Mouse (Mus musculus) Patski (cell line): ENCODE data around the gene Fbxo28. TPM values are rescaled to one million over a fixed set of nuclear protein-coding genes. Genes with fewer than 3 reads are reported as not detected.
A peak's percentile ranks its signal among the peaks of the same experiment; 100 is the strongest.

ENCODE experiments used
- ATAC-seq: fragments of 100-300 bp; one replicate; pipeline ENCODE4 v1.8.0; 2021
- CTCF ChIA-PET: fragments of 350-600 bp; sonication (Branson Sonifier 250); formaldehyde crosslinking; loops from one replicate; lab custom pipeline; 2022; ENCODE audit warnings: inconsistent platforms; lab: Charles Lee
- POLR2A ChIA-PET: fragments of 350-600 bp; sonication (Branson Sonifier 250); formaldehyde crosslinking; loops from one replicate; lab custom pipeline; 2022; ENCODE audit warnings: antibody characterized with exemption, inconsistent platforms; lab: Charles Lee
- DNase-seq: peaks from one replicate; pipeline ENCODE4 v3.0.0-alpha.2; 2011; ENCODE audit warnings: low read depth, low spot score
- H3K27me3 ChIP-seq: fragments of 371-371 bp; one replicate; pipeline ENCODE4 v1.5.1; 2021
- CTCF ChIP-seq: fragments of 100-300 bp; IDR thresholded peaks from one replicate; pipeline ENCODE4 v1.5.1; 2021
- in situ Hi-C: fragments of 300-500 bp; cut with MboI; formaldehyde crosslinking; loops from 3 replicates; pipeline ENCODE4 v1.11.1; 2018; ENCODE audit warnings: low pct_unique_long_range_greater_than_20kb, mixed read lengths
- polyA plus RNA-seq: library from polyadenylated mRNA; unstranded; gene quantifications from one replicate; pipeline ENCODE4 v1.2.3, GENCODE M21; 2021

Fbxo28 gene
- polyA plus RNA-seq: 34.7 TPM

- POLR2A ChIA-PET: interaction anchor here (0.6 kb wide), 1 partner anchor 67 kb away, joined by 3 read pairs; no protein-coding TSS in a partner anchor
Measured at GRCm38 (mm10) chr1:182340821-182341781, at the start of gene Fbxo28. Fbxo28 (minus strand) TSS chr1:182341629.

DNA sequence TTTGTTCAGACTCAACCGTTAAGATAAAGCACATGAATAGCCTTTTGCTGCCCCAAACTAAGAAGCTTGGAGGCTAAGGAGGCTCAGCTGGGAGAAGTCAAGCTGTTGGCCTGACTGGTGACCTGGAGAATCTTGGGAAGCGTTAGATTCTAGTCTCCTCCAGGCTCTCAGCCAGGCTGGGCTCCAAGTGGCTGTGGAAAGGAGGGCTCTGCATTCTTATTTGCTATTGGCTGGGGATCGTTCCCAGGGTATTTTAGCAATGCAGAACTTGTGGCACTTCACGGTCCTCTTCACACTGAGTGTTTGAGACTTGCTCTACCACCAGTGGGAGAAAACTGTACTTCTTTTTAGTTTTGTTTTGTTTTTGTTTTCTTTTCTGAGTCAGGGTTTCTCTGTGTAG, 47.3 kb upstream of the Fbxo28 start:
- CTCF ChIA-PET: no interaction called here
- TF ChIP-seq CTCF: no peak
- POLR2A ChIA-PET: interaction anchor here (0.6 kb wide), 1 partner anchor 498 kb away, joined by 3 read pairs; no protein-coding TSS in a partner anchor
- DNase-seq (no peak), ATAC-seq (no peak)
- H3K27me3 ChIP-seq: no peaks in the 10 kb centered on the region
- in situ Hi-C loops: no loop called here

More at GRCm38 (mm10) chr1:182340821-182341781, at the start of gene Fbxo28:
- H3K27me3 ChIP-seq: no peaks in the 10 kb centered on the region
- no peak for DNase-seq
- peak; percentile 77 for ATAC-seq
- CTCF ChIA-PET: interaction anchor here (0.9 to 1.6 kb wide), 2 partner anchors 29 to 191 kb away, joined by 3 to 5 read pairs; no protein-coding TSS in a partner anchor
- TF ChIP-seq CTCF: no peak
- in situ Hi-C loops: loop anchor here (25.0 kb wide), 1 partner anchor 454 kb away; no protein-coding TSS in a partner anchor

- ATAC-seq: no peak
- in situ Hi-C loops: no loop called here
- H3K27me3 ChIP-seq: no peaks in the 10 kb centered on the region
- no peak for DNase-seq
- no peak for TF ChIP-seq CTCF
- ChIA-PET POLR2A (no interaction called here), CTCF (no interaction called here)
Measured at GRCm38 (mm10) chr1:182386449-182386848, 45.0 kb upstream of the Fbxo28 start.

- DNase-seq (no peak), ATAC-seq (no peak)
- TF ChIP-seq CTCF: no peak
- ChIA-PET POLR2A (interaction anchor here (0.9 kb wide), 1 partner anchor 15 kb away, joined by 3 read pairs; no protein-coding TSS in a partner anchor), CTCF (interaction anchor here (2.2 kb wide), 1 partner anchor 15 kb away, joined by 7 read pairs; no protein-coding TSS in a partner anchor)
- in situ Hi-C loops: no loop called here
- H3K27me3 ChIP-seq: no peaks in the 10 kb centered on the region
Measured at GRCm38 (mm10) chr1:182383096-182383495, 41.7 kb upstream of the Fbxo28 start.

GRCm38 (mm10) chr1:182381327-182381726, 39.9 kb upstream of the Fbxo28 start:
- TF ChIP-seq CTCF: peak; percentile 35
- no peaks in the 10 kb centered on the region for H3K27me3 ChIP-seq
- in situ Hi-C loops: no loop called here
- POLR2A ChIA-PET: interaction anchor here (1.1 kb wide), 1 partner anchor 20 kb away, joined by 3 read pairs; no protein-coding TSS in a partner anchor
- DNase-seq (no peak), ATAC-seq (no peak)
- CTCF ChIA-PET: no interaction called here

- in situ Hi-C loops: no loop called here
- ATAC-seq (no peak), DNase-seq (no peak)
- no peak for TF ChIP-seq CTCF
- CTCF ChIA-PET: interaction anchor here (0.8 to 0.9 kb wide), 2 partner anchors 40 to 84 kb away, joined by 3 read pairs; no protein-coding TSS in a partner anchor
- no peaks in the 10 kb centered on the region for H3K27me3 ChIP-seq
- POLR2A ChIA-PET: interaction anchor here (1.1 kb wide), 1 partner anchor 20 kb away, joined by 3 read pairs; no protein-coding TSS in a partner anchor
Measured at GRCm38 (mm10) chr1:182380683-182381082, 39.3 kb upstream of the Fbxo28 start.

DNA sequence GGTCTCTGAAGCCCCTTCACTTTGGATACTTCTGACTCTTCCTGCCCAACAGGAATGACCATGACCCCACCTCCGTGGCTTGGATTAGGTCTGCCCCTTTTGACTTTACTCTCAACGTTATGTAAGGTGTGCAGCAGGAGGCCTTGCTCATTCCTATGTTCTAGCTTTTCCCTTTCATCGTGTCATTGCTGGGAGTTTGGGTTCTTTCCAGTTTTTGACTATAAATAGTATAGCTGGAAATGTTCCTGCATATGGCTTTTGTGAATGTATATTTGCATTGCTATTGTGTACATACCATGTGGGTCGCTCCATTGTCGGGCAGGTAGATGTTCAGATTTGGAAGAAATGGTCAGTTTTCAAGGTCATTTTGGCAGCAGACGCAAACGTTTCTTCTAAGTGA, 37.4 kb upstream of the Fbxo28 start:
- ChIA-PET CTCF (interaction anchor here (1.0 kb wide), 1 partner anchor 50 kb away, joined by 3 read pairs; no protein-coding TSS in a partner anchor), POLR2A (interaction anchor here (0.5 to 0.6 kb wide), 2 partner anchors 21 to 1333 kb away, joined by 3 read pairs; no protein-coding TSS in a partner anchor)
- TF ChIP-seq CTCF: no peak
- DNase-seq (no peak), ATAC-seq (no peak)
- in situ Hi-C loops: no loop called here
- H3K27me3 ChIP-seq: no peaks in the 10 kb centered on the region

DNA sequence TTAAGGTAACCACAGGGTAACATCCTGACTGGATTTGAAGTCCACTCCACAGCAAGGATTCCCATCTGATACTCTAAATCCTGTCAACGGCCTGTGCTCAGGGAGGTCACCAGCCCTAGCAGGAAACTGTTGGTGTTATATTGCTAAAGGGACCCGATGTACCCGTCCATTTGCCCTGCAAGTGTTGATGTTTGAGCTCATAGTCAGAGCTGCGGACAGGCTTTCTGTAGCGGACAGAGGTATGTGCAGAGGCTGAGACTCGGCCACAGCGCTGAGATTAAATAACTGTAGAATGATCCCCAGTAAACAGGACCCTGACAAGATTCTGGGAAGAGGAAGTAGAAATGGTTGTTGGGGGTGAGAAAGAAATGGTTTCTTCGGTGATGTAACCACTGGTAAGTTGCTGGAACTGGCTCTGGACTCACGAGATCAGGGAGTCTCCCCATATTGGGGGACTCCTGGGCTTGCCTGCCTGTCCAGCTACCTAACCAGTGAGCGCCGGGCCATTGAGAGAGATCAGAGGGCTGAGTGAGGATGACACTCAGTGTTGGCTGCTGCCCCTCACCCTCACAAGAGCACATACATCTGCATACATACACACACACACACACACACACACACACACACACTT, 36.9 kb upstream of the Fbxo28 start:
- no peak for ATAC-seq
- ChIA-PET POLR2A (no interaction called here), CTCF (interaction anchor here (1.0 kb wide), 1 partner anchor 50 kb away, joined by 3 read pairs; no protein-coding TSS in a partner anchor)
- no peaks in the 10 kb centered on the region for H3K27me3 ChIP-seq
- in situ Hi-C loops: no loop called here
- no peak for TF ChIP-seq CTCF
- no peak for DNase-seq

GRCm38 (mm10) chr1:182377519-182377918, 36.1 kb upstream of the Fbxo28 start:
- H3K27me3 ChIP-seq: no peaks in the 10 kb centered on the region
- ChIA-PET POLR2A (no interaction called here), CTCF (interaction anchor here (1.0 to 1.8 kb wide), 2 partner anchors 24 to 51 kb away, joined by 3 to 7 read pairs; no protein-coding TSS in a partner anchor)
- in situ Hi-C loops: no loop called here
- no peak for TF ChIP-seq CTCF
- DNase-seq: no peak
- ATAC-seq: no peak

GRCm38 (mm10) chr1:182376826-182377225, 35.4 kb upstream of the Fbxo28 start:
- ChIA-PET POLR2A (no interaction called here), CTCF (interaction anchor here (0.6 to 1.9 kb wide), 10 partner anchors 17 to 107 kb away, joined by 3 to 7 read pairs (median 4); no protein-coding TSS in a partner anchor)
- ATAC-seq (no peak), DNase-seq (no peak)
- no peak for TF ChIP-seq CTCF
- in situ Hi-C loops: no loop called here
- H3K27me3 ChIP-seq: no peaks in the 10 kb centered on the region
